Mouse (Mus musculus) midbrain, postnatal 0 days (tissue): ENCODE measurements around the gene Crat. TPM values are rescaled to one million over a fixed set of nuclear protein-coding genes. Genes with fewer than 3 reads are reported as not detected.
A peak's percentile ranks its signal among the peaks of the same experiment; 100 is the strongest.

Experiments used
- ATAC-seq: fragments of 200-750 bp; cut with Nextera tagmentation; 2 replicates; pipeline ENCODE4 v1.8.0; 2017; ENCODE audit warnings: moderate number of reproducible peaks, mild to moderate bottlenecking, moderate TSS enrichment, moderate library complexity; ENCODE audit not compliant: low FRiP score
- DNase-seq: peaks from one replicate; pipeline ENCODE4 v3.0.0-alpha.2; 2015; ENCODE audit warnings: low spot score
- H3K27ac ChIP-seq: fragments of 300-500 bp; sonication (generic); 2 replicates; pipeline ENCODE4 v1.5.1; 2014; ENCODE audit warnings: low read depth, mild to moderate bottlenecking, low read length, mixed read lengths
- H3K27me3 ChIP-seq: fragments of 300-500 bp; sonication (generic); 2 replicates; pipeline ENCODE4 v1.6.1; 2014; ENCODE audit warnings: low read length, control low read depth, mixed read lengths; ENCODE audit not compliant: insufficient read depth
- H3K36me3 ChIP-seq: fragments of 300-500 bp; sonication (generic); 2 replicates; pipeline ENCODE4 v1.6.1; 2014; ENCODE audit warnings: low read length, control low read depth, mixed read lengths; ENCODE audit not compliant: insufficient read depth
- H3K4me1 ChIP-seq: fragments of 300-500 bp; sonication (generic); 2 replicates; pipeline ENCODE4 v1.6.1; 2014; ENCODE audit warnings: mild to moderate bottlenecking, control low read depth, antibody characterized with exemption, low read length, mixed read lengths; ENCODE audit not compliant: insufficient read depth
- H3K4me2 ChIP-seq: fragments of 300-500 bp; sonication (generic); 2 replicates; pipeline ENCODE4 v1.6.1; 2014; ENCODE audit warnings: low read depth, mild to moderate bottlenecking, low read length, mixed read lengths; ENCODE audit not compliant: poor library complexity, severe bottlenecking
- H3K4me3 ChIP-seq: fragments of 300-500 bp; sonication (generic); 2 replicates; pipeline ENCODE4 v1.5.1; 2014; ENCODE audit warnings: low read depth, mild to moderate bottlenecking, low read length, moderate library complexity
- H3K9ac ChIP-seq: fragments of 300-500 bp; sonication (generic); replicated peaks from 2 replicates; pipeline ENCODE4 v1.6.1; 2014; ENCODE audit warnings: mild to moderate bottlenecking, low read length, moderate library complexity, mixed read lengths; ENCODE audit not compliant: poor library complexity, severe bottlenecking
- H3K9me3 ChIP-seq: fragments of 300-500 bp; sonication (generic); 2 replicates; pipeline ENCODE4 v1.6.1; 2016; ENCODE audit warnings: low read length, control low read depth
- CTCF ChIP-seq: IDR thresholded peaks from 2 replicates; pipeline ENCODE4 v1.5.1; 2016; ENCODE audit warnings: antibody characterized with exemption, mild to moderate bottlenecking
- WGBS: fragments of 180-500 bp; shearing (Covaris S2); extraction: QIAGEN DNeasy Blood & Tissue Kit; methylation state at CpG from one replicate; pipeline ENCODE4 v1.1.7; 2014; 5-methylcytosine and 5-hydroxymethylcytosine counted together
- polyA plus RNA-seq: library from polyadenylated mRNA; unstranded; fragments of >200 nt; fragmentation: Nextera tagmentation; extraction: Ambion mirVana; gene quantifications from 2 replicates; pipeline ENCODE4 v1.2.1, GENCODE M21; 2015
- total RNA-seq: library from RNA; depleted of rRNA; stranded (reverse); fragments of >200 nt; gene quantifications from 2 replicates; pipeline ENCODE4 v1.2.3, GENCODE M21; 2014; rRNA removed

Gene Crat
- total RNA-seq (32.6 and 38.0 TPM in 2 replicates), polyA plus RNA-seq (24.9 and 27.4 TPM in 2 replicates)

DNA sequence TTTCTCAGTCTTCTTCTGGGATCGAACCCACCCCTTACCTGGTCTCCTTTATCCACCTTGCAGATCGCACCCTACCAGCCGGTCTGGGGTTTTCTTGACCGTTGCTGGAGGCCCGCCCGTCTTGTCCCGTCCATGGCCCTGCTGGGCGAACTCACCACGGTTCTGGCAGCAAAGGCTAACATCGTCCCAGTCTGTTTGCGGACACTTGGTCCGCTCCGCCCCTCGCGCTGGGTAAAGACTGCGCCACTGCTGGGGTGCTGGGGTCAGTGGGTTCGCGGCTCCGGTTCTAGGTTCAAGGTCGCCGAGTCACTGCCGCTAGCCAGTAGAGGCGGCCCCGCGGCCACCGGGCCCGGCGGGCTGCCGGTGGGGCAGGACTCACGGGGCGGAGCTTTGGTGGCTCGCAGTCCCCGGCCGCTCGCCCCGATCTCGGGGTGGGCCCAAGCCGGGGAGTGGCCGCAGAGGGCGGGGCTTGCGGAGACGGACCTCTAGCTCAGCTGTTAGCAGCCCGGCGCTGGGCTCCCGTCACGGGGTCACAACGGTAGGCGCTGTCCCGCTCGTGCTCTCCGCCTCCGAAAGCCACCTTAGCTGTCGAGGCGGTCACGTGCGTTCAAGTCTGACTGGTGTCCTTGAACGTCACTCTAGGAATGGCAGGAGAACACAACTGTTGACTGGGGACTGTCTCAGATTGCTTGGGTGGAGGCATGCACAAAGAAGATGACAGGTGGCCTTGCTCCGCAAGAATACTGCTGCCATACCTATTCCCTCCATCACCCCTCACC is at the start of gene Crat:
TSS of gene Crat (minus strand) at position 657 of the 779 bp plus-strand sequence.
- DNase-seq (peak; percentile 83), ATAC-seq (peak; percentile 81)
- Histone ChIP-seq H3K36me3 (peaks cover 15% of the 10 kb centered on the region; the same call in 1 of the 2 replicates), H3K4me1 (peaks cover 11% of the 10 kb centered on the region), H3K4me3 (peak within 1 kb of the TSS; percentile 77), H3K9me3 (no peaks in the 10 kb centered on the region), H3K27ac (peak within 1 kb of the TSS; percentile 92), H3K27me3 (no peaks in the 10 kb centered on the region), H3K9ac (peak within 1 kb of the TSS; percentile 86), H3K4me2 (peak within 1 kb of the TSS; percentile 64)
- WGBS = under 1% methylated on average over 57 of the region's 58 CpGs
- TF ChIP-seq CTCF = no peak

DNA sequence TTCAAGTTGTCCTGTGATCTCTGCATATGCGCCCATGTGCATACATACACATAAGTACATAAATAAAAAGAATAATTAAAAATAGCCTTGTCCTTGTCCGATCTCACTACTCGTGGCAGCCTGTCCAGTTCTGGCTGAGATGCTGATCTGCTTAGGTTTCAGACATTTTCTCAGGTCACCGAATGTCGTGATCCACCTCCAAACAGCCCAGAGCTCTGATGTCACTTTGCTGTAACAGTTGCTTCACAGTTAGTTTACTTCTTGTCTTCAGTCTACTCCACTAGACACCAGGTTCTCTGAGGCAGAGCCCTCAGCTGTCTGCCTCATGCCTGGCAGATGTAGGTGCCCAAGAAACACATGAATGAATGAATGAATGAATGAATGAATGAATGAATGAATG is 48.8 kb upstream of the Crat start:
- Histone ChIP-seq H3K27me3 (no peaks in the 10 kb centered on the region), H3K9me3 (no peaks in the 10 kb centered on the region), H3K36me3 (no peaks in the 10 kb centered on the region), H3K27ac (no peak overlapping the region), H3K4me1 (peaks cover 21% of the 10 kb centered on the region; the same call in 1 of the 2 replicates), H3K4me2 (peak overlapping the region; percentile 49), H3K9ac (no peak overlapping the region), H3K4me3 (0 out of 2 replicates have a peak overlapping the region, but pooled peaks have one; percentile 20)
- WGBS = 80% methylated on average over 5 of the region's 5 CpGs
- TF ChIP-seq CTCF = no peak
- ATAC-seq = no peak
- no peak for DNase-seq

DNA sequence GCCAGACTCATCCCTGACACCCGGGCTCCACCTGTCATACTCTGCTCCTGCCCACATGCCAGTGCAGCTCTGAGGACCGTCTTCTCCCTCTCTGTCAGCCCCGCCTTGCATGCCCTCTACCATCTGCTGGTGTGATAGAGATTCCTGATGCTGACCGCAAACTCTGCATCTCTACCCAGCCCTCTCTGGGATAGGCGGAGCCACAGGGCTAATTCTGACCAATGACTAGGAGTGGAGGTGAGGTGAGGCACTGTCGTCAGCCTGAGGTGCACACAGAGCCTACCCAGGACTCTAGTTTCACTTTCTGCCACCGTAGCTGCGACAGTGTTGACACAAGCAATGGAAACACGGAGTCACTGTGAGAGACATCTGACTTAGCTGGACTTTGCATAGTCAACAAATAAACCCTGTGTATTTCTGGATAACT is 48.3 kb upstream of the Crat start:
- peaks cover 17% of the 10 kb centered on the region; the same call in 1 of the 2 replicates for H3K4me1 ChIP-seq
- TF ChIP-seq CTCF = no peak
- DNase-seq (peak; percentile 73), ATAC-seq (peak; percentile 66; the same call in 1 of the 2 replicates)
- peak overlapping the region; percentile 49 for H3K4me2 ChIP-seq
- H3K9ac ChIP-seq = peak overlapping the region; percentile 33; the same call in 1 of the 2 replicates
- H3K27ac ChIP-seq = no peak overlapping the region
- H3K9me3 ChIP-seq = no peaks in the 10 kb centered on the region
- no peaks in the 10 kb centered on the region for H3K27me3 ChIP-seq
- H3K4me3 ChIP-seq = peak overlapping the region; percentile 20
- WGBS = 3% methylated on average over 9 of the region's 9 CpGs
- H3K36me3 ChIP-seq = no peaks in the 10 kb centered on the region

DNA sequence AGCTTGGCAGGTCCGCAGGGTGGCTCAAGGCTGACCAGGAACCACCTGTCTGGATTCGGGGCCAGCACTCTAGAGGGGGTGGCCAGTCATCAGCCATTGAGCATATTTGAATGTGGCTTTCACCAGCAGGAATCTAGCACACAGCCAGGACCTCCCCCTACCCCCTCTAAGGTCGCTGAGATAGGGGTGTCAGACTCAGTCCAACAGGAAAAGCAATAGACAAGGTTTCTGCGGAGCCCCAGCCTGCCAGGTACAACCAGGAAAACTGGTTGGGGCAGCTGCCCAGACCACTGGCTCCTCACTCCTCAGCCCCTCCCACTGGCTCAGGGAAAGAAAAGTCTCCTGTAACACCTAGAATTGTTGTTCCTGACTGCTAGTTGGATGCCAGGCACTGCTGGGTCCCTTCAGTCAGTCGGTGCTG is 47.7 kb upstream of the Crat start:
- no peak for TF ChIP-seq CTCF

GRCm38 (mm10) chr2:30459241-30459640 is 43.6 kb upstream of the Crat start:
- Histone ChIP-seq H3K4me1 (0 out of 2 replicates have a peak, but pooled peaks cover 10% of the 10 kb centered on the region), H3K27me3 (no peaks in the 10 kb centered on the region), H3K4me3 (no peak overlapping the region), H3K9me3 (no peaks in the 10 kb centered on the region), H3K27ac (no peak overlapping the region), H3K9ac (no peak overlapping the region), H3K36me3 (no peaks in the 10 kb centered on the region), H3K4me2 (no peak overlapping the region)
- ATAC-seq (no peak), DNase-seq (no peak)
- peak; percentile 32 for TF ChIP-seq CTCF
- 88% methylated on average over 6 of the region's 6 CpGs for WGBS

More for the DNA sequence above, 47.7 kb upstream of the Crat start:
- H3K4me2 ChIP-seq = peak overlapping the region; percentile 49; the same call in 1 of the 2 replicates
- H3K9me3 ChIP-seq = no peaks in the 10 kb centered on the region
- no peak overlapping the region for H3K27ac ChIP-seq
- 0 out of 2 replicates have a peak overlapping the region, but pooled peaks have one; percentile 20 for H3K4me3 ChIP-seq
- H3K27me3 ChIP-seq = no peaks in the 10 kb centered on the region
- no peaks in the 10 kb centered on the region for H3K36me3 ChIP-seq
- peak overlapping the region; percentile 33; the same call in 1 of the 2 replicates for H3K9ac ChIP-seq
- 28% methylated on average over 5 of the region's 5 CpGs for WGBS
- DNase-seq (no peak), ATAC-seq (no peak)
- H3K4me1 ChIP-seq = peaks cover 12% of the 10 kb centered on the region; the same call in 1 of the 2 replicates

DNA sequence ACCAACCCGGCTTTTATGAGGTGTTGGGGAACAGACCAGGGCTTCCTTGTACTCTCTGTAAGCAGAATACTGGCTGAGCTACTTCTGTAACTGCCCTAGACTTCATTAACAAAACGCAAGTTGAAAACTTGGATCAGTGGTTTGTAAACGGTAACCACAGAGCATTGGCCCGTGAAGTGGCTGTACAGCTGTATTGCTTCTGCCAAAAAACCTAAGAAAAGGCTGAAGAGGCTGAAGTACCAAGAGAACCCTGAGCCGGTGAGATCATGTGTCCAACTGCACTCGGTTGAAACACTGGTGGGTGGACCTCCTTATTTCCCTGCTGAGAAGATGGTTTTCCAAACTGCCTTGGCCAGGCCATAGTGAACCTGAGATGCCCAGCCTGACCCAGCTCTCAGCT is 42.7 kb upstream of the Crat start:
- no peak for TF ChIP-seq CTCF
- DNase-seq (no peak), ATAC-seq (no peak)
- no peaks in the 10 kb centered on the region for H3K36me3 ChIP-seq
- no peak overlapping the region for H3K9ac ChIP-seq
- H3K27me3 ChIP-seq = no peaks in the 10 kb centered on the region
- H3K4me2 ChIP-seq = no peak overlapping the region
- WGBS = 90% methylated on average over 6 of the region's 6 CpGs
- 0 out of 2 replicates have a peak, but pooled peaks cover 4% of the 10 kb centered on the region for H3K4me1 ChIP-seq
- no peak overlapping the region for H3K4me3 ChIP-seq
- H3K27ac ChIP-seq = no peak overlapping the region
- no peaks in the 10 kb centered on the region for H3K9me3 ChIP-seq
